Mouse (Mus musculus) lung, postnatal 0 days (tissue): ENCODE data around the gene Apex2. TPM values are rescaled to one million over a fixed set of nuclear protein-coding genes. Genes with fewer than 3 reads are reported as not detected.

Experiments used
- ATAC-seq: fragments of 200-750 bp; cut with Nextera tagmentation; 2 replicates; pipeline ENCODE4 v1.8.0; 2017; ENCODE audit warnings: moderate library complexity
- DNase-seq: peaks from one replicate; pipeline ENCODE4 v3.0.0-alpha.2; 2016; ENCODE audit warnings: low spot score
- H3K27ac ChIP-seq: fragments of 300-500 bp; sonication (generic); 2 replicates; pipeline ENCODE4 v1.5.1; 2014; ENCODE audit warnings: antibody characterized with exemption, mild to moderate bottlenecking, low read length, mixed read lengths
- H3K27me3 ChIP-seq: fragments of 300-500 bp; sonication (generic); replicated peaks from 2 replicates; pipeline ENCODE4 v1.6.1; 2014; ENCODE audit warnings: low read length, mixed read lengths; ENCODE audit not compliant: insufficient read depth
- H3K36me3 ChIP-seq: fragments of 300-500 bp; sonication (generic); 2 replicates; pipeline ENCODE4 v1.6.1; 2014; ENCODE audit warnings: low read length, mixed read lengths; ENCODE audit not compliant: insufficient read depth
- H3K4me1 ChIP-seq: fragments of 300-500 bp; sonication (generic); 2 replicates; pipeline ENCODE4 v1.6.1; 2014; ENCODE audit warnings: antibody characterized with exemption, low read depth, low read length, mixed read lengths; ENCODE audit not compliant: insufficient read depth
- H3K4me2 ChIP-seq: fragments of 300-500 bp; sonication (generic); replicated peaks from 2 replicates; pipeline ENCODE4 v1.6.1; 2014; ENCODE audit warnings: low read depth, mild to moderate bottlenecking, low read length, moderate library complexity, mixed read lengths
- H3K4me3 ChIP-seq: fragments of 300-500 bp; sonication (generic); 2 replicates; pipeline ENCODE4 v1.5.1; 2014; ENCODE audit warnings: low read depth, low read length
- H3K9ac ChIP-seq: fragments of 300-500 bp; sonication (generic); replicated peaks from 2 replicates; pipeline ENCODE4 v1.6.1; 2014; ENCODE audit warnings: low read depth, mild to moderate bottlenecking
- H3K9me3 ChIP-seq: fragments of 300-500 bp; sonication (generic); 2 replicates; pipeline ENCODE4 v1.6.1; 2016; ENCODE audit warnings: low read length, mixed read lengths
- CTCF ChIP-seq: IDR thresholded peaks from 2 replicates; pipeline ENCODE4 v1.5.1; 2016; ENCODE audit warnings: antibody characterized with exemption, mild to moderate bottlenecking
- EP300 ChIP-seq: IDR thresholded peaks from 2 replicates; pipeline ENCODE4 v1.6.1; 2016; ENCODE audit warnings: antibody characterized with exemption, mild to moderate bottlenecking, control low read depth
- WGBS: fragments of 180-500 bp; shearing (Covaris S2); extraction: QIAGEN DNeasy Blood & Tissue Kit; methylation state at CpG from one replicate; pipeline ENCODE4 v1.1.7; 2014; 5-methylcytosine and 5-hydroxymethylcytosine counted together
- microRNA-seq: library from miRNA; unstranded; fragments of <30 nt; microRNA quantifications from one replicate; pipeline ENCODE4, GENCODE M21; 2016
- polyA plus RNA-seq: library from polyadenylated mRNA; unstranded; fragments of >200 nt; fragmentation: Nextera tagmentation; extraction: Ambion mirVana; gene quantifications from 2 replicates; pipeline ENCODE4 v1.2.1, GENCODE M21; 2015

Apex2 gene
- polyA plus RNA-seq, 1 experiment from 2014 or later, result 7.3 TPM

DNA sequence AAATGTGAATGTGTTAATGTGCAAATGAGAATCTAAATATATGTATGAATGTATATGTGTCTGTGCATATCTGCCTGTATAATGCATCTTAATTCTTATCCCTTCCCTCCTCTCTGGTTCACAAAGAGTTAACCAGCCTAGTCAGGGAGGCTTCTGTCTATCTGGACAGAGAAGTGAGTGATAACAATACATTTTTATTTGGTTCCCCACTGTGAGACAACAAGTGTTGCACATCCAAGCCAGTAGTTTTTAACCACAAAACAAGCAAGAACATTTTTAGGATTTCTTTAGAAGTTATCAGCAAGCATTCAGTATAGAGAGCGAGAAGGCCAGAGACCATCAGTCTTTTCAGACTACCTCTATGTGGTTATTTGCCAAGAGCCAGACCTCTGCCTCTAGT is 118.3 kb downstream of the Apex2 start:
- H3K36me3 ChIP-seq, result no peaks in the 10 kb centered on the region
- no peak overlapping the region for H3K27ac ChIP-seq
- H3K4me1 ChIP-seq, result no peaks in the 10 kb centered on the region
- TF ChIP-seq CTCF (no peak), EP300 (no peak)
- DNase-seq (no peak), ATAC-seq (no peak)
- H3K4me2 ChIP-seq, result no peak overlapping the region
- no peaks in the 10 kb centered on the region for H3K27me3 ChIP-seq
- 80% methylated on average over 1 of the region's 1 CpGs for WGBS
- no peak overlapping the region for H3K4me3 ChIP-seq
- H3K9me3 ChIP-seq, result no peaks in the 10 kb centered on the region
- H3K9ac ChIP-seq, result no peak overlapping the region

Small RNA genes within 50 kb of the gene (microRNA-seq; reads per million reads assigned to microRNA genes)
- gene Mir3620, result not detected

Other genes with a start within 250 kb of the Apex2 start
- gene Tmem29, start 130.7 kb downstream of the Apex2 start, polyA plus RNA-seq, result 20.5 and 21.3 TPM in 2 replicates
- gene Alas2, start 42.5 kb downstream of the Apex2 start, polyA plus RNA-seq, result 145 and 178 TPM in 2 replicates
- 1.9 and 2.5 TPM in 2 replicates for gene Pfkfb1, start 1.6 kb downstream of the Apex2 start, polyA plus RNA-seq
- 2.2 and 2.9 TPM in 2 replicates for gene Tro, start 67.7 kb upstream of the Apex2 start, polyA plus RNA-seq
- gene Maged2, start 224.5 kb upstream of the Apex2 start, polyA plus RNA-seq, result 492 and 518 TPM in 2 replicates